Mouse (Mus musculus) gonadal fat pad, adult 2 months (tissue): ENCODE results near the gene 4930447C04Rik. TPM values are rescaled to one million over a fixed set of nuclear protein-coding genes. Genes with fewer than 3 reads are reported as not detected.

ENCODE experiments used
- DNase-seq: peaks from one replicate; pipeline ENCODE4 v3.0.0-alpha.2; 2012; ENCODE audit warnings: low read depth
- polyA plus RNA-seq: library from polyadenylated mRNA; depleted of rRNA; stranded (reverse); fragments of >200 nt; gene quantifications from 2 replicates; pipeline ENCODE4 v1.2.3, GENCODE M21; 2012; rRNA removed

Gene 4930447C04Rik
- polyA plus RNA-seq, 1 experiment, result 0.09 TPM

DNA sequence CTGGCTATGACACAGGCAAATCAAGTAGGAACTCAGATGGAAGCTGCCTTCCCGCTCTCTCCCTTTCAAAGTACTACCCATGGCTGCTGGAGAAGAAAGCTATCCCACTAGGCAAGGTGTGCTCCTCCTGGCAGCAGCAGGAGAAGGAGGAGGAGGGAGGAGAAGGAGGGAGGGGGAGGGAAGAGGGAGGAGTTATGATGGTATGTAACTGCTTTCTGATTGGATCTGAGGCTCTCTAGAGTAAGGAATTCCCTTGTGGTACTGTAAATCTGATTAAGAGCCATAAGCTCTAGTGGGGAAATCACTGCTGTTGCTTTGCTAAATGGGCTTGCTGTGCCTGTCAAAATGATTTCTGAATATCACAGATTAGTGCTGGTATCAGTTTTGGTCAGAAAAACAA, 99.1 kb downstream of the 4930447C04Rik start:
- DNase-seq, result no peak

DNA sequence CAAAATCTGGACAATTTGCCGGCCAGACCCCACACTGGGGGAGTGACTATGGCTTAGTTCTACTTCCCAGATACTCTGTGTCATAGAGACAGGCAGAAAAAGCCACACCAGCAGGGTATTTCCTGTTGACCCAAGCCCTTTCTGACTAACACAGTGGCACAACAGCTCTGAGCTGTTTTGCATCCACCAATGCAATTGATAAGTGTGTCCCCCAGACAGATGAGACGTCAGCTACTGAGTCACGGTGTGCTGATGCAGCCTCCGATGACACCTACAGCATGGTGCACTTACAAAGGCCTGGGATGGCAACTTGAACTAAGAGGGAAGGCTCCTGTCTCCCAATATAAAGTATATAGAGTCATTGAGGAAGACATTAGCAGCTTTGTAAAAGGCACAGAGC, 103.3 kb downstream of the 4930447C04Rik start:
- DNase-seq, result no peak

- DNase-seq, result no peak
Measured at GRCm38 (mm10) chr12:72835518-72836015, 105.0 kb downstream of the 4930447C04Rik start.

DNA sequence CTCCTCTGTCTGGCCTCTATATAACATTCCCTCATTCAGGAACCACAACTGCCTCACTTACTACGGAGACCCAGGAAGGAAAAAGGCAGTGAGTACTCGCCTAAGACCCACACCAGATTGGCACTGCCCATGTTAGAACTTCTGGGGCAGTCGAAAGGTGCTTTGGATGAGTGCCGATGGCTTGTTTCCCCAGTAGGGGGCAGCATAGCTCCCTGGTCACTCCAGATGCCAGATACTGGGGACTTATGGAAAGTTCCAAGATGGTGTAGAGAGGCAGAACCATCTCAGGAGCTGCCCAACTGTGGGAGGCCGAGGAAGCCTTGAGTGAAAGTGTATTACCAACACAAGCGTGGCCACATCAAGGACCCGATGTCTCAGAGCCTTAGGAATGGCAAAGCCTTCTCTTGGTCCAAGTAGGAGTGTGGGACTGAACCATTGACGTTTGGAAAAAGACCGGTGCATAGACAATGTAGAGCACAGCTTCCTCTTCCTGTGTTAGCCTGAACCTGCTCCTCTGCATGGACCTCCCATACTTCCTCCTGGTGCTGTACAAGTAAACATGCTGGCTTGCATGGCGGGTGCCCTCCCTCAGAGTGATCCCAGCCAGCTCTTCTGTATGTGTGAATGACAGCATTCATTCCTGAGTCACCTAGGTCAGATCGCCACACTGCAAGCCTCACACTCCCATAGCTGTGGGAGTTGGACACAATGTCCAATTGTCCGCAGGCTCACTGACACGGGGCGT, 105.6 kb downstream of the 4930447C04Rik start:
- DNase-seq, result no peak

GRCm38 (mm10) chr12:72831711-72832432, 108.7 kb downstream of the 4930447C04Rik start:
- no peak for DNase-seq

Other genes with a start within 250 kb of the 4930447C04Rik start
- gene Ppm1a, start 183.3 kb downstream of the 4930447C04Rik start, polyA plus RNA-seq, result 78.3 and 79.1 TPM in 2 replicates
- not detected in 2 replicates for gene Six6, start 882 bp downstream of the 4930447C04Rik start, polyA plus RNA-seq
- 1.7 and 3.1 TPM in 2 replicates for gene Six1, start 113.1 kb upstream of the 4930447C04Rik start, polyA plus RNA-seq
- 1.00 and 1.2 TPM in 2 replicates for gene Six4, start 172.7 kb upstream of the 4930447C04Rik start, polyA plus RNA-seq
- 7.2 and 7.3 TPM in 2 replicates for gene Mnat1, start 182.9 kb upstream of the 4930447C04Rik start, polyA plus RNA-seq